Mouse (Mus musculus): Measurements from ENCODE around the gene Esam. TPM values are rescaled to one million over a fixed set of nuclear protein-coding genes. Genes with fewer than 3 reads are reported as not detected.

Esam gene
- polyA plus RNA-seq (2012; rRNA removed), result 34.7 and 35.4 TPM in 2 replicates
- polyA plus RNA-seq (2014; fragmentation: Nextera tagmentation; extraction: Ambion mirVana), result 44.1 and 48.3 TPM in 2 replicates

GRCm38 (mm10) chr9:37527396-37528224 is at the start of gene Esam:
Gene Esam, plus strand, starts transcription at chr9:37528078.
- Histone ChIP-seq H3K4me3 (replicated peaks; ENCODE audit: low read length) (peak within 1 kb of the TSS; percentile 7), H3K27me3 (ENCODE audit: control insufficient read depth, insufficient read depth, low read length) (peaks cover 67% of the 10 kb centered on the region), H3K9me3 (ENCODE audit: control insufficient read depth, low read length) (no peaks in the 10 kb centered on the region), H3K27ac (replicated peaks; ENCODE audit: low read depth, low read length) (no peak within 1 kb of the TSS), H3K9ac (ENCODE audit: low read depth, low read length, severe bottlenecking) (no peak within 1 kb of the TSS; the same call in 1 of the 2 replicates), H3K36me3 (ENCODE audit: control insufficient read depth, insufficient read depth, low read length) (peaks cover 21% of the 10 kb centered on the region), H3K4me1 (ENCODE audit: control insufficient read depth, insufficient read depth, low read length) (peaks cover 9% of the 10 kb centered on the region), H3K4me2 (replicated peaks; ENCODE audit: low read depth, low read length, severe bottlenecking) (peak within 1 kb of the TSS; percentile 23; the same call in 1 of the 2 replicates)
- TF ChIP-seq POLR2A (IDR thresholded peaks at IDR 0.05; ENCODE audit: borderline replicate concordance, extremely low read depth, insufficient read depth, insufficient read length), result no peak
- WGBS, result 3% methylated on average over 41 of the region's 41 CpGs
- 0 out of 2 replicates have a peak, but pooled peaks have one; percentile 20 for ATAC-seq (ENCODE audit: low FRiP score, low read depth)
- no peak for DNase-seq (ENCODE audit: low spot score)

- H3K4me2 ChIP-seq (replicated peaks; ENCODE audit: low read depth, low read length, severe bottlenecking), result no peak overlapping the region
- no peaks in the 10 kb centered on the region for H3K36me3 ChIP-seq (ENCODE audit: control insufficient read depth, insufficient read depth, low read length)
- no peak overlapping the region for H3K4me3 ChIP-seq (replicated peaks; ENCODE audit: low read length)
- DNase-seq (ENCODE audit: low spot score) (no peak), ATAC-seq (ENCODE audit: low FRiP score, low read depth) (no peak)
- H3K4me1 ChIP-seq (ENCODE audit: control insufficient read depth, insufficient read depth, low read length), result peaks cover 7% of the 10 kb centered on the region
- no peaks in the 10 kb centered on the region for H3K9me3 ChIP-seq (ENCODE audit: control insufficient read depth, low read length)
- no peaks in the 10 kb centered on the region for H3K27me3 ChIP-seq (ENCODE audit: control insufficient read depth, insufficient read depth, low read length)
- no peak overlapping the region for H3K9ac ChIP-seq (ENCODE audit: low read depth, low read length, severe bottlenecking)
- WGBS, result 67% methylated on average over 5 of the region's 5 CpGs
- H3K27ac ChIP-seq (replicated peaks; ENCODE audit: low read depth, low read length), result no peak overlapping the region
- TF ChIP-seq POLR2A (IDR thresholded peaks at IDR 0.05; ENCODE audit: borderline replicate concordance, extremely low read depth, insufficient read depth, insufficient read length), result no peak
Observed at GRCm38 (mm10) chr9:37485146-37485545, 42.7 kb upstream of the Esam start.

- TF ChIP-seq POLR2A (IDR thresholded peaks at IDR 0.05; ENCODE audit: borderline replicate concordance, extremely low read depth, insufficient read depth, insufficient read length), result no peak
- peak overlapping the region; percentile 94; the same call in 1 of the 2 replicates for H3K9ac ChIP-seq (ENCODE audit: low read depth, low read length, severe bottlenecking)
Observed at GRCm38 (mm10) chr9:37488041-37488440, 39.8 kb upstream of the Esam start.

GRCm38 (mm10) chr9:37488611-37489396 is 39.1 kb upstream of the Esam start, which contains the start of gene Msantd2:
Gene Msantd2, plus strand, starts transcription at chr9:37489319.
- Histone ChIP-seq H3K9me3 (ENCODE audit: control insufficient read depth, low read length) (no peaks in the 10 kb centered on the region), H3K27ac (replicated peaks; ENCODE audit: low read depth, low read length) (peak within 1 kb of the TSS; percentile 99), H3K4me3 (replicated peaks; ENCODE audit: low read length) (peak within 1 kb of the TSS; percentile 99), H3K4me2 (replicated peaks; ENCODE audit: low read depth, low read length, severe bottlenecking) (peak within 1 kb of the TSS; percentile 87), H3K4me1 (ENCODE audit: control insufficient read depth, insufficient read depth, low read length) (peaks cover 13% of the 10 kb centered on the region), H3K36me3 (ENCODE audit: control insufficient read depth, insufficient read depth, low read length) (no peaks in the 10 kb centered on the region; the same call in 1 of the 2 replicates), H3K9ac (ENCODE audit: low read depth, low read length, severe bottlenecking) (peak within 1 kb of the TSS; percentile 94), H3K27me3 (ENCODE audit: control insufficient read depth, insufficient read depth, low read length) (no peaks in the 10 kb centered on the region)
- peak; percentile 73; the same call in 1 of the 2 replicates for TF ChIP-seq POLR2A (IDR thresholded peaks at IDR 0.05; ENCODE audit: borderline replicate concordance, extremely low read depth, insufficient read depth, insufficient read length)
- under 1% methylated on average over 33 of the region's 44 CpGs for WGBS
- DNase-seq (ENCODE audit: low spot score), result peak; percentile 82
- peak; percentile 94 for ATAC-seq (ENCODE audit: low FRiP score, low read depth)

More at GRCm38 (mm10) chr9:37488041-37488440, 39.8 kb upstream of the Esam start:
- Histone ChIP-seq H3K4me1 (ENCODE audit: control insufficient read depth, insufficient read depth, low read length) (peaks cover 13% of the 10 kb centered on the region), H3K36me3 (ENCODE audit: control insufficient read depth, insufficient read depth, low read length) (no peaks in the 10 kb centered on the region), H3K4me2 (replicated peaks; ENCODE audit: low read depth, low read length, severe bottlenecking) (peak overlapping the region; percentile 87), H3K4me3 (replicated peaks; ENCODE audit: low read length) (peak overlapping the region; percentile 99), H3K27ac (replicated peaks; ENCODE audit: low read depth, low read length) (peak overlapping the region; percentile 99), H3K27me3 (ENCODE audit: control insufficient read depth, insufficient read depth, low read length) (no peaks in the 10 kb centered on the region), H3K9me3 (ENCODE audit: control insufficient read depth, low read length) (no peaks in the 10 kb centered on the region)
- no peak for DNase-seq (ENCODE audit: low spot score)
- 38% methylated on average over 4 of the region's 4 CpGs for WGBS
- ATAC-seq (ENCODE audit: low FRiP score, low read depth), result no peak
